Mouse (Mus musculus): ENCODE measurements around the gene Fam228a. TPM values are rescaled to one million over a fixed set of nuclear protein-coding genes. Genes with fewer than 3 reads are reported as not detected.
"Not testable (repeated sequence)": the region's sequence is repeated elsewhere in the genome, so short reads cannot be mapped to it uniquely, and the experiment has no call there.

Fam228a gene
- polyA plus RNA-seq (2015; fragmentation: Nextera tagmentation; extraction: Ambion mirVana), result 1.0 and 1.3 TPM in 2 replicates

DNA sequence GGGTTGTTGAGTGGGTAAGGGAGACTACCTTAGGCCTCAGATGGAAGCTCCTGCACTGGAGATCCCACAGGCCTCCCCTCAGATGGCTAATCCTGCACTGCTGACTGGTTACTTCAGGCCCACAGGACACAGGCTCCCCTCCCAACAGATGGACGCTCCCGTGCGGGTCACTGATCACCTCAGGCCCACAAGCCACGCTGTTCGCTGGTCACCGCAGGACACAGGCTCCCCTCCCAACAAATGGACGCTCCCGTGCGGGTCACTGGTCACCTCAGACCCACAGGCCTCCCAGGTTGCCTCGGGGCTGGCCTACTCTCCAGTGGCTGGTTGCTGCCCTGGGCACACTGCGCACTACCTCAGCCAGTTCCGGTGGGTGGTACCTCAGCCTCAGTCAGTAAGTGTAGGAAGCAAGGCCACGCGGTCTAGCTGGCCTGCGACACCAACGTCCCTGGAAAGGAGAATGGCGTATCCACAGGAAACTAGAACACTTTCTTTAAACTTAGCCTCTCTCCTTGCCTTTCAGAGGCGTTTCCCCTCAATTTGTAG, at the start of gene Fam228a:
Gene Fam228a, minus strand, starts transcription at position 400 of the 546 bp plus-strand sequence.
- WGBS, result 86% methylated on average over 18 of the region's 18 CpGs
- Histone ChIP-seq H3K9ac (no peak within 1 kb of the TSS), H3K4me2 (no peak within 1 kb of the TSS), H3K9me3 (no peaks in the 10 kb centered on the region), H3K36me3 (replicated peaks) (no peaks in the 10 kb centered on the region), H3K4me3 (no peak within 1 kb of the TSS), H3K27ac (no peak within 1 kb of the TSS), H3K4me1 (no peaks in the 10 kb centered on the region), H3K27me3 (replicated peaks) (no peaks in the 10 kb centered on the region)
- ATAC-seq (replicated peaks), result no peak

DNA sequence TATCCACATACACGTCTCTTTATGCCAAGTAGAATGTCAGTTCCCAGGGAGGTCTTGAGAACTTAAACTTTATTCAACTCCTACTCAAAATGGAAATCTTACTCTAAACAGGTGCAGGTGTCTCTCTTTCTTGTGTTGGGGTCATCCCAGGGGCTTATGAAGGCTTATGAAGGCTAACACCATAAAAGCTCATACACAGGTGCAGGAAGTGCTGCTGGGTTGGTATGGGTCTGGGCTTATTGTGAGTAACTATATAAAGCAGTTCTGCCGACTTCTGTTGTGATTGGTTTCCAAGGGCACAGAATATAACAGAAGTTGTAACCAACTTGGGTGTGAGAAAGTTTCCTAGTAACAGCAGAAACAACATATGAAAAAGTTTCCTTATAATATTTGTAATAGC, 46.2 kb upstream of the Fam228a start:
- H3K27me3 ChIP-seq (replicated peaks), result no peaks in the 10 kb centered on the region
- no peak overlapping the region for H3K4me3 ChIP-seq
- H3K4me2 ChIP-seq, result no peak overlapping the region
- no peak for ATAC-seq (replicated peaks)
- H3K36me3 ChIP-seq (replicated peaks), result no peaks in the 10 kb centered on the region
- H3K4me1 ChIP-seq, result no peaks in the 10 kb centered on the region
- H3K27ac ChIP-seq, result no peak overlapping the region
- H3K9me3 ChIP-seq, result no peaks in the 10 kb centered on the region
- WGBS, result 80% methylated on average over 2 of the region's 2 CpGs
- H3K9ac ChIP-seq, result no peak overlapping the region

DNA sequence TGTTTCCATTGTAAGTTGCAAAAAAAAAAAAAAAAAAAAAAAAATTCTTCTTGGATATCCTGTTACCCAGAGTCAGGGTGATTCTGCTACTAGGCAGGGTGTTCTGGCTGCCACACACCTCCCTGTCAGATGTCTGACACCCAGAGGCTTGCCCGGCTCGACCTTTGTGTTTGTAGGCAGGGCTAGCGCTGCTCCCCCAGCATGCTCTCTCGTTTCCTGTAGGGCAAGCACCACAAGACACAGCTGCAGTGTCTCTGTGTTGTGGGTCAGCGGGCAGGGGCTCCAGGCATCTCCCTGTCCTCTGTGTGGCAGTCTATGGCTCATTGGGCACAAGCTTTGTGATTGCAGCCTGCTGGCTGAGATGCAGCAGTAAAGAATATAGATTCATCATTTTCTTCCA, 45.4 kb upstream of the Fam228a start:
- no peak overlapping the region for H3K4me3 ChIP-seq
- H3K27ac ChIP-seq, result no peak overlapping the region
- H3K27me3 ChIP-seq (replicated peaks), result no peaks in the 10 kb centered on the region
- H3K4me1 ChIP-seq, result no peaks in the 10 kb centered on the region
- H3K9me3 ChIP-seq, result no peaks in the 10 kb centered on the region
- WGBS, result 50% methylated on average over 5 of the region's 5 CpGs
- ATAC-seq (replicated peaks), result no peak
- no peak overlapping the region for H3K4me2 ChIP-seq
- H3K9ac ChIP-seq, result no peak overlapping the region
- H3K36me3 ChIP-seq (replicated peaks), result no peaks in the 10 kb centered on the region

DNA sequence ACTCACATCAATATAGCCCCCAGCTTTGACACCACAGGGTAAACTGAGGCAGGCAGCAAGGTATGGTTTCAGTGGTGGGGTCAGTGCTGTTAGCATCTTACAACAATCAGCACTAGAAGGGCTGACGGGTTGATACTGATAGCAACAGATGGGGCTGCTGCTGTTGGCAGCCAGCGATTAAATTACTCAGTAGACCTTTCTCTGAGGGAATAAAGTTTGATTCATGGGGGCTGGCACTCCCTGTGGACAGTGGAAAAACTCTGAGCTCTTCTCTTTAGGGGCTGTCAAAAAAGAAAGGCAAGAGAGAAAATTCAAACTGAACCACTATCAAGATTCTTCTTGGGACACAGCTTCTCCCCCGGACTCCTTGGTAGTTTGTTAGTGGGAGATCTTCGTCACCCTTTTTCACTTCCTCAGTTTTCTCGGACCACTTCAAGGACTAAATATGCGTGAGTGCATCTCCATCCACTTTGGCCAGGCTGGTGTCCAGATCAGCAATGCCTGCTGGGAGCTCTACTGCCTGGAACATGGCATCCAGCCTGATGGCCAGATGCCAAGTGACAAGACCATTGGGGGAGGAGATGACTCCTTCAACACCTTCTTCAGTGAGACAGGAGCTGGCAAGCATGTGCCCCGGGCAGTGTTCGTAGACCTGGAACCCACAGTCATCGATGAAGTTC, 43.6 kb upstream of the Fam228a start:
- H3K4me1 ChIP-seq; H3K9me3 ChIP-seq; H3K27me3 ChIP-seq (replicated peaks); ATAC-seq (replicated peaks); H3K9ac ChIP-seq; H3K4me2 ChIP-seq; H3K36me3 ChIP-seq (replicated peaks); H3K27ac ChIP-seq; H3K4me3 ChIP-seq: not testable (repeated sequence)
- 92% methylated on average over 9 of the region's 9 CpGs for WGBS

DNA sequence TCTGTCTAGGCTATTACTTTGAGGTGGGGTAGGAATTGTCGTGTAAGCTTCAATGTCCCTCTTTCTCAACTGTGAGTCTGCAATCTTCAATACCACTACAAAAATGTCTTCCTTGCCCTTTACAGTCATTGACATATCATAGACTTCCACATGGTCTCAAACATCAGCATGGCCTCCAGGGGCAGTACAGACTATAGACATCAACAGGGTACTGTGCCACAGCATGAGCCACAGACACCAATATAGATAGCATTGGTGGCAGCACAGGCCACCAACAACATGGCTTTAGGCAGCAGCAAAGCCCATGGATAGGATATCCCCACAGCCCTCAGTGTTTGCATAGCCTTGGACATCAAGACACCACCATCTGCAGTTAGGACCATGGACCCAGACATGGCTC, 43.0 kb upstream of the Fam228a start:
- H3K9ac ChIP-seq, result no peak overlapping the region
- no peak for ATAC-seq (replicated peaks)
- WGBS, result 89% methylated on average over 1 of the region's 1 CpGs
- no peaks in the 10 kb centered on the region for H3K36me3 ChIP-seq (replicated peaks)
- H3K4me3 ChIP-seq, result no peak overlapping the region
- H3K9me3 ChIP-seq, result no peaks in the 10 kb centered on the region
- H3K4me2 ChIP-seq, result no peak overlapping the region
- no peaks in the 10 kb centered on the region for H3K4me1 ChIP-seq
- H3K27me3 ChIP-seq (replicated peaks), result no peaks in the 10 kb centered on the region
- H3K27ac ChIP-seq, result no peak overlapping the region

DNA sequence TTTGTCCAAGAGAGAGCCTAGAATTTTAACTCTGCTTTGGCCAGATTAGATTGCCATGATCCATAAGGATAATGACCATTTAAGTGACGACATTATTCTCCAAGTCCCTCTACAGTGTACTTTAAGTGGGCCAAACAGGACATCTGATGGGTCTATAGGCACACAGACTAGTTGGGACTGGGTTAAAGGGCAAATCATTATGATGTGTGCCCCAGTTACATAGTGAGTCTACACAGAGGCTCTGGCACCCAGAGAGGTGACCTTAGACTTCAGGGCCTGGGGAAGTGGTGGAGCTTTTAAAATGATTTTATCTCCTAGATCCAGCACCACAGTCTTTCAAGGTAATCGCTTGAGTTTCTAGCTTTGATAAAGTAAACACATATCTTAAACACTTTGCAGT, 42.0 kb upstream of the Fam228a start:
- 68% methylated on average over 2 of the region's 2 CpGs for WGBS

DNA sequence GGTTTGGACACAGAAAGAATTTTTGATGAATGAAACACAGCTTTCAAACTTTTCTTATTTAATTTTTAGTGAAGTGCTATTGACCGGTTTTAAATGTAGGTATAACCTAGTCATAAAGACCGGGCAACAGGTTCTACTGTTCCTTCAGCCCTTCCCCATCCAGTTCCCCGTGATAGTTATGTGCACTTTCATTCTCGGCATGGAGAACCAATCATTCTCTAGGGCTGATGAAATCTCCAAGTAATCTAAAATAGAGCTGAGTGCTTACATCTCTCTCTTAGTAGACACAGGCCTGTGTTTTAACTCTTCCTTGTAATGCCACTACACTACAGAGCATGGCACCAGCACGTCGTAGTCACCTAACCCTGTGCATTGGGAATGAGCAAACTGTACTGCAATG, 39.5 kb upstream of the Fam228a start:
- WGBS, result 87% methylated on average over 6 of the region's 6 CpGs
- no peaks in the 10 kb centered on the region for H3K4me1 ChIP-seq
- H3K9ac ChIP-seq, result no peak overlapping the region
- no peak for ATAC-seq (replicated peaks)
- H3K4me2 ChIP-seq, result no peak overlapping the region
- no peaks in the 10 kb centered on the region for H3K27me3 ChIP-seq (replicated peaks)
- H3K27ac ChIP-seq, result no peak overlapping the region
- no peaks in the 10 kb centered on the region for H3K36me3 ChIP-seq (replicated peaks)
- no peak overlapping the region for H3K4me3 ChIP-seq
- H3K9me3 ChIP-seq, result no peaks in the 10 kb centered on the region

More for the DNA sequence above, 42.0 kb upstream of the Fam228a start:
- Histone ChIP-seq H3K27ac (no peak overlapping the region), H3K4me1 (no peaks in the 10 kb centered on the region), H3K36me3 (replicated peaks) (no peaks in the 10 kb centered on the region), H3K4me3 (no peak overlapping the region), H3K9ac (no peak overlapping the region), H3K4me2 (no peak overlapping the region), H3K9me3 (no peaks in the 10 kb centered on the region), H3K27me3 (replicated peaks) (no peaks in the 10 kb centered on the region)
- no peak for ATAC-seq (replicated peaks)

DNA sequence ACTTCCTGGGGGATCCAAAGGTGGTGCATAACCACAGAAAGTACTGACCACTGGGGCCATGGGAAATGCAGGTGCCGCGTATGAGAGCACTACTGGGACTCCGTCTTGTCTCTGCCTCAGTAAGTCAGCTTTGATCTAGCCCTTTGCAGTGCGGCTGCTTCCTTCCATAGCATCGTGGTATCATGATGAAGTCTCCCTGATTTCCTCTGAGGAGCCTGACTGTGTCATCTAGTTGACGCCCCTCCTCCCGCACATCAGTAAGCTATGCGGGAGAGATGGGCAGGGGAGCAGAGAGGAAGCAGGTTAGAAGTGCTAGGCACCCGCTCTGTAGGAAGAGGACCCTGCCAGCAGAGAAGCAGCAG, 37.3 kb upstream of the Fam228a start:
- H3K4me1 ChIP-seq, result no peaks in the 10 kb centered on the region
- H3K27ac ChIP-seq, result no peak overlapping the region
- 83% methylated on average over 9 of the region's 9 CpGs for whole genome bisulfite sequencing
- H3K9ac ChIP-seq, result no peak overlapping the region
- no peak for ATAC-seq (replicated peaks)
- no peak overlapping the region for H3K4me2 ChIP-seq
- no peaks in the 10 kb centered on the region for H3K9me3 ChIP-seq
- no peaks in the 10 kb centered on the region for H3K36me3 ChIP-seq (replicated peaks)
- H3K27me3 ChIP-seq (replicated peaks), result no peaks in the 10 kb centered on the region
- H3K4me3 ChIP-seq, result no peak overlapping the region

DNA sequence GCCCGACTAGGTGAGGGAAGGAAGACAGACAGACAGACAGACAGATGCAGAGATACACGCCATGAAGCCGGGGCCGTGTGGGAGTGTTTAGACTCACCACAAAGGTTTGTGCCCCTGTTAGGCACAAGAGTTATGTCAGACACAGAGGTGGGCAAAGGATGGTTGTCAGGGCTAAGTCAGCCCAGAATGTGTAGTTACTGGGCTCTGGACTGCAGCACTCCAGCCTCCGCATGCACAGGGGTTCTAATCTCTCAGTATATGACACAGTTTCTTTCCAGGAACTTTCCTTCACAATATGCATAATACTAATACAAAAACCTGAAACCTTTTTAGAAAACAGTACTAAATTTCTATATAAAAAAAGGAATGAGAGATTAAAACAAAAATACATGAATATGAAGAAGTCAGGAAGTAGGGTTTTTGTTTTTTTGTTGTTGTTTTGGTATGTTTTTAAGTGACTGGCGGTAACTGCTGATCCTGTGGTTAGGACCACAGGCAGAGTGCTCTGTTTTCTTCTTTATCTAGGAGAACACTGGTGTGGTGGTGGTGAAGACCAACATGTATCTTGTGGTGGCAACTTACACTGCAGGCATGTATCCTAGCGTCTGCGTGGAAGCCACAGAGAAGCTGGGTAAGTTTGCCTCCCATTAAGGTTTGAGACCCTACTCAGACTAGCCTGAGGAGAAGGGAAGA, 36.8 kb upstream of the Fam228a start:
- Histone ChIP-seq H3K27ac (no peak overlapping the region), H3K9ac (no peak overlapping the region), H3K4me1 (no peaks in the 10 kb centered on the region), H3K4me2 (no peak overlapping the region), H3K27me3 (replicated peaks) (no peaks in the 10 kb centered on the region), H3K9me3 (no peaks in the 10 kb centered on the region), H3K4me3 (no peak overlapping the region), H3K36me3 (replicated peaks) (no peaks in the 10 kb centered on the region)
- no peak for ATAC-seq (replicated peaks)
- WGBS, result 92% methylated on average over 8 of the region's 8 CpGs

DNA sequence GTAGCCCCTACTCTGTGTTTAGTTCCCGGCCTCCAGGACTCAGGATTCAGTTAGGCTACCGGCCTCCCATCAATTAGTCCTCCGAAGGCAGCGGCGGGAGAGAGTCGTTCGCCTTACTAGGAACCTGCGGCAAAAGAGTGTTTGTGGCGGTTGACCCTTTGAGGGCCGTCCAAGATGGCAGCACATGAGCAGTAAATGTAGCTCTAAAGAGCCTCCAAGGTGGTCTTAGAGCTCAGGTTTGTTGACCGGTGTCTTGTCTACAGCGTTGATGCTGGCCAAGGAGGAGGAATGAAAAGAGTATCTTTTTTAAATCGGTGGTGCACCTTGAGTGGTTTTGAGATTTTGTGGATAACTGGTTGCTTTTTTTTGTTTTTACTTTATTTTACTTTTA, 31.1 kb upstream of the Fam228a start:
- no peaks in the 10 kb centered on the region for H3K27me3 ChIP-seq (replicated peaks)
- peak overlapping the region; percentile 62 for H3K4me2 ChIP-seq
- peak; percentile 67 for ATAC-seq (replicated peaks)
- peaks cover 4% of the 10 kb centered on the region; the same call in 1 of the 2 replicates for H3K4me1 ChIP-seq
- no peaks in the 10 kb centered on the region for H3K36me3 ChIP-seq (replicated peaks)
- 16% methylated on average over 13 of the region's 13 CpGs for WGBS
- peak overlapping the region; percentile 58 for H3K4me3 ChIP-seq
- H3K9me3 ChIP-seq, result no peaks in the 10 kb centered on the region
- H3K27ac ChIP-seq, result peak overlapping the region; percentile 96
- H3K9ac ChIP-seq, result peak overlapping the region; percentile 83; the same call in 1 of the 2 replicates

DNA sequence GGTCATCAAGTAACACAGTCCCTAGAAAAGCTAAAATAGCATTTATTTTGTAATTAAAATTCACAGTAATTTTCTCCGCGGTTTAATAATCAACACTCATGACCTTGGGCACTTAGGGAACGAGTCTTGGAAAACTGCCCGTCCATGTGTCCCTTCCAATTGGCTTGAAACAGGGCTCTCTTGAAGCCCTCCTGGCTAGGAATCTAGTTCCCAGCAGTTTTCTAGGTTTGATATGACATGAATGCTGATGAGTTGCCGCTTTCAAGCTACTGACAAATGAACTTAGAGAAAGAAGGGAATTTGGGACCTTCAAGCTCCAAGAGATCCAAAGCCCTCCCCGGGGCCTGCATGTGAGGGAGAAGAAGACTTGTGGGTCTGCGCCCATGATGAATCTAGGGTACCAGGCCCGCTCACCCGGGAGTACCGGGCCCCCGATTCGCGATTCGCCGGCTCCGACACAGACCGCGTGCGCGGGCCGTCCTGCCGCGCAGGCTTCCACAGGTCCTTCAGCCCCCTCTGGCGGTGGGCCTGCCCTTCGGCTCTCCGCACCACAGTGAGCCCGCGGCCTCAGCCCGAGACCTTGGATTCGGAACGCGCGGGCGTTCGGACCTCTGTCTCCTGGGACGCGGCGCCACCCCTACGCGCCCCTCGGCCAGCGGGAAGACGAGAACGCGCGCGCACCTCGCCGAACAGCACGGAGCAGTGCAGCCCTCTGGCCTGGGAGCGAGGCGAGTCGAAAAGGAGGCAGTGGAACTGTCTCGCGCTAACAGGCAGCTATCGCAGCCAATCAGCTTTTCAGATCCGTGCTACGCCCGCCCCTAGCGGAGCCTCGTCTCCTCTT, 30.5 kb upstream of the Fam228a start, which contains the start of the genes Pfn4 and Fam228b:
Gene Pfn4, plus strand, starts transcription at position 531 of the 841 bp plus-strand sequence.
Gene Fam228b, minus strand, starts transcription at position 776 of the 841 bp plus-strand sequence.
- no peaks in the 10 kb centered on the region for H3K27me3 ChIP-seq (replicated peaks)
- peak; percentile 100 for ATAC-seq (replicated peaks)
- WGBS, result 2% methylated on average over 61 of the region's 61 CpGs
- H3K9ac ChIP-seq, result peak within 1 kb of the TSS; percentile 83
- peak within 1 kb of the TSS; percentile 62 for H3K4me2 ChIP-seq
- H3K36me3 ChIP-seq (replicated peaks), result no peaks in the 10 kb centered on the region
- peak within 1 kb of the TSS; percentile 58 for H3K4me3 ChIP-seq
- H3K4me1 ChIP-seq, result peaks cover 4% of the 10 kb centered on the region; the same call in 1 of the 2 replicates
- H3K27ac ChIP-seq, result peak within 1 kb of the TSS; percentile 96
- H3K9me3 ChIP-seq, result no peaks in the 10 kb centered on the region

DNA sequence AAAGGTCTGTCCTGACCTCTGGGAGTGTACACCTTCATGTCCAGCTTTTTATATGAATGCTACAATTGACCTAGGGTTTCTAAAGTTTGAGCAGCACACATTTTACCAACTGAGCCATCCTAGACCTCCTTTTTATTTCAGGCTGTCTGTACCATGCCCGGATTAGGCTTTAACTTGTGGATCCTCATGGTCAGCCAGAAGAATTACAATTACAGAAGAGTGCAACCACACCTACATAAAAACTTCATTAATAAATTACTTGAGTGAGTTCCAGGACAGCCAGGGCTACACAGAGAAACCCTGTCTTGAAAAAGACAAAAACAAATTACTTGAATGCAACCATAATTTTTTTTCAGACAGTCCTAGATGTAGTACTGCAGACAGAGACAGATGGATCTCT, 18.8 kb upstream of the Fam228a start:
- H3K27ac ChIP-seq, result no peak overlapping the region
- H3K36me3 ChIP-seq (replicated peaks), result no peaks in the 10 kb centered on the region
- no peaks in the 10 kb centered on the region for H3K9me3 ChIP-seq
- no peaks in the 10 kb centered on the region for H3K27me3 ChIP-seq (replicated peaks)
- WGBS, result 84% methylated on average over 1 of the region's 1 CpGs
- ATAC-seq (replicated peaks), result no peak
- no peak overlapping the region for H3K4me2 ChIP-seq
- H3K9ac ChIP-seq, result no peak overlapping the region
- H3K4me1 ChIP-seq, result no peaks in the 10 kb centered on the region
- H3K4me3 ChIP-seq, result no peak overlapping the region

Data from midbrain, embryonic 15.5 days (tissue).